14 mouse cellular contexts compared by ENCODE assay signal in the genomic region with DNA sequence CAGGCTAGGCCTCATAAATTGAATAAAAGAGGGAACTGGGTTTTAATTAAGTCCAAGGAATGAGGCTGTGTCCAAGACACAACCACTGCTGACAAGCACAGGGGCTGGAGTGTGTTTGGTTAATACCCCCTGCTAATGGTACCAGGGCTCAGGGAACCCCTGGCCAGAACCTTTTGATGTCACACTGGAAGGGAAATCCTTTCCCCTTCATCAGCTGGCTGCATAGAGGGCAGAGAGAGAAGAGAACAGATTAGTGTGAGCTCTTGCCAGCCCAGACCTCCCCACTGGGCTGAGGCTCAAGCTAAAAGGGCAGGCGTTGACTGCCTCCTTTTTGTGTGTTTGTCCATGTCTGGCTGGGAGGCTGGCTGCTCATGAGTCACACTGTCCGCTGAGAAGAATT.
DNase-seq lines count a peak whose midpoint lies in the region; ATAC-seq and TF ChIP-seq lines count a peak whose summit lies in the region.
"Had no signal": no experiment of that assay in that cellular context is flagged by ENCODE, and none has a peak within 500 bp of the region (broad histone marks: within the 10 kb centered on the region; RNA-seq: fewer than 3 reads in every experiment).

No protein-coding gene starts in this region.

- H3K27ac ChIP-seq in lung, postnatal 0 days (ENCODE audit: low read length) = no peak overlapping the region
- H3K27ac ChIP-seq in midbrain, embryonic 12.5 days (replicated peaks) = 0 out of 2 replicates have a peak overlapping the region, but pooled peaks have one; percentile 6
- H3K27ac ChIP-seq: embryonic facial prominence, embryonic 13.5 days had no signal

- no peak for TF ChIP-seq CTCF in lung, postnatal 0 days (IDR thresholded peaks at IDR 0.05)

- no peak overlapping the region for H3K9ac ChIP-seq in lung, postnatal 0 days (replicated peaks; ENCODE audit: low read depth)
- no peak overlapping the region for H3K9ac ChIP-seq in midbrain, embryonic 12.5 days (replicated peaks)
- H3K9ac ChIP-seq: embryonic facial prominence, embryonic 13.5 days; liver, postnatal 0 days had no signal

- no peak overlapping the region for H3K4me2 ChIP-seq in lung, postnatal 0 days (replicated peaks; ENCODE audit: low read depth, low read length)
- no peak overlapping the region for H3K4me2 ChIP-seq in midbrain, embryonic 12.5 days (replicated peaks)
- H3K4me2 ChIP-seq: embryonic facial prominence, embryonic 13.5 days had no signal

- H3K4me1 ChIP-seq in lung, postnatal 0 days (ENCODE audit: insufficient read depth, low read depth, low read length) = no peaks in the 10 kb centered on the region
- peaks cover 12% of the 10 kb centered on the region for H3K4me1 ChIP-seq in midbrain, embryonic 12.5 days

- no peaks in the 10 kb centered on the region for H3K36me3 ChIP-seq in lung, postnatal 0 days (ENCODE audit: insufficient read depth, low read length)
- no peaks in the 10 kb centered on the region for H3K36me3 ChIP-seq in midbrain, embryonic 12.5 days
- H3K36me3 ChIP-seq: embryonic facial prominence, embryonic 13.5 days had no signal

- no peaks in the 10 kb centered on the region for H3K27me3 ChIP-seq in lung, postnatal 0 days (replicated peaks; ENCODE audit: insufficient read depth, low read length)
- peaks cover 24% of the 10 kb centered on the region for H3K27me3 ChIP-seq in midbrain, embryonic 12.5 days
- H3K27me3 ChIP-seq: embryonic facial prominence, embryonic 13.5 days had no signal

- peak; percentile 8 to 12 for DNase-seq in cerebellum, postnatal 14 days
- DNase-seq in cerebellum, postnatal 4 days (ENCODE audit: low spot score in 2 of 2) = no peak
- DNase-seq in lung, postnatal 0 days (ENCODE audit: low spot score) = peak; percentile 18
- DNase-seq in lung, postnatal 14 days = no peak
- no peak for DNase-seq in urinary bladder, postnatal 14 days (ENCODE audit: low spot score)
- DNase-seq in adipocyte (ENCODE audit: low spot score) = no peak
- no peak for DNase-seq in right cerebral cortex, postnatal 14 days
- DNase-seq: cerebellum, adult 9-11 months; kidney, postnatal 14 days; liver, postnatal 0 days; right cerebral cortex, postnatal 4 days had no signal

- 41% methylated on average over 2 of the region's 2 CpGs for WGBS in lung, postnatal 0 days
- 0% methylated on average over 2 of the region's 2 CpGs for WGBS in midbrain, embryonic 12.5 days

- ATAC-seq in lung, postnatal 0 days = no peak
- ATAC-seq in midbrain, embryonic 12.5 days (ENCODE audit: low FRiP score, low read depth) = peak; percentile 80
- ATAC-seq: liver, postnatal 0 days; Patski had no signal

- TF ChIP-seq EP300 in lung, postnatal 0 days (IDR thresholded peaks at IDR 0.05) = no peak

- no peak overlapping the region for H3K4me3 ChIP-seq in lung, postnatal 0 days (ENCODE audit: low read depth, low read length)
- no peak overlapping the region for H3K4me3 ChIP-seq in midbrain, embryonic 12.5 days
- H3K4me3 ChIP-seq: embryonic facial prominence, embryonic 13.5 days had no signal

- no peaks in the 10 kb centered on the region for H3K9me3 ChIP-seq in lung, postnatal 0 days (ENCODE audit: low read length)
- peaks cover 3% of the 10 kb centered on the region; the same call in 1 of the 2 replicates for H3K9me3 ChIP-seq in midbrain, embryonic 12.5 days

Comparison
In these comparisons a context has a peak if more than half of its experiments do, and no peak if none do; other contexts are left out.
1. DNase-seq: peak in cerebellum, postnatal 14 days (2 of 2) and lung, postnatal 0 days (single experiment); none in cerebellum, postnatal 4 days (0 of 2), lung, postnatal 14 days (single experiment), urinary bladder, postnatal 14 days (single experiment), adipocyte (single experiment) and right cerebral cortex, postnatal 14 days (single experiment).